Mouse (Mus musculus): ENCODE measurements around the gene Tm6sf2. TPM values are rescaled to one million over a fixed set of nuclear protein-coding genes. Genes with fewer than 3 reads are reported as not detected.

The Tm6sf2 gene
- polyA plus RNA-seq (2012; rRNA removed) = 30.2 and 37.5 TPM in 2 replicates

GRCm38 (mm10) chr8:70072441-70073069 is at the start of gene Tm6sf2:
Gene Tm6sf2 (plus strand): TSS chr8:70072924.
- peak within 1 kb of the TSS; percentile 22; the same call in 1 of the 2 replicates for H3K27ac ChIP-seq (ENCODE audit: insufficient read depth, low read depth, low read length)
- H3K4me3 ChIP-seq (ENCODE audit: insufficient read depth, low read depth, low read length) = peak within 1 kb of the TSS; percentile 37; the same call in 1 of the 2 replicates
- WGBS = 11% methylated on average over 27 of the region's 27 CpGs
- DNase-seq = peak; percentile 78
- no peaks in the 10 kb centered on the region for H3K27me3 ChIP-seq (replicated peaks; ENCODE audit: control insufficient read depth, insufficient read depth, low read length)
- peaks cover 10% of the 10 kb centered on the region; the same call in 1 of the 2 replicates for H3K4me1 ChIP-seq (ENCODE audit: control insufficient read depth, insufficient read depth, low read length)
- H3K36me3 ChIP-seq (ENCODE audit: control insufficient read depth, insufficient read depth, low read length) = no peaks in the 10 kb centered on the region
- TF ChIP-seq CTCF (conservative IDR thresholded peaks at IDR 0.05; ENCODE audit: insufficient read depth, insufficient read length, low read depth, low read length) = 0 out of 2 replicates have a peak, but pooled peaks have one; percentile 3
- TF ChIP-seq POLR2A (IDR thresholded peaks at IDR 0.05; ENCODE audit: low read depth, low read length) = no peak

- Histone ChIP-seq H3K4me3 (ENCODE audit: insufficient read depth, low read depth, low read length) (no peak overlapping the region), H3K4me1 (ENCODE audit: control insufficient read depth, insufficient read depth, low read length) (peaks cover 4% of the 10 kb centered on the region; the same call in 1 of the 2 replicates)
These were observed 49.1 kb upstream of the Tm6sf2 start for GRCm38 (mm10) chr8:70023596-70023995.

GRCm38 (mm10) chr8:70026151-70026550 is 46.6 kb upstream of the Tm6sf2 start:
- no peaks in the 10 kb centered on the region for H3K27me3 ChIP-seq (replicated peaks; ENCODE audit: control insufficient read depth, insufficient read depth, low read length)
- H3K4me1 ChIP-seq (ENCODE audit: control insufficient read depth, insufficient read depth, low read length) = peaks cover 4% of the 10 kb centered on the region; the same call in 1 of the 2 replicates
- TF ChIP-seq POLR2A (IDR thresholded peaks at IDR 0.05; ENCODE audit: low read depth, low read length) (no peak), CTCF (conservative IDR thresholded peaks at IDR 0.05; ENCODE audit: insufficient read depth, insufficient read length, low read depth, low read length) (no peak)
- DNase-seq = peak; percentile 89
- H3K27ac ChIP-seq (ENCODE audit: insufficient read depth, low read depth, low read length) = peak overlapping the region; percentile 36
- WGBS = 62% methylated on average over 2 of the region's 2 CpGs
- H3K36me3 ChIP-seq (ENCODE audit: control insufficient read depth, insufficient read depth, low read length) = no peaks in the 10 kb centered on the region; the same call in 1 of the 2 replicates
- no peak overlapping the region for H3K4me3 ChIP-seq (ENCODE audit: insufficient read depth, low read depth, low read length)

More at GRCm38 (mm10) chr8:70023596-70023995, 49.1 kb upstream of the Tm6sf2 start:
- Histone ChIP-seq H3K27ac (ENCODE audit: insufficient read depth, low read depth, low read length) (no peak overlapping the region), H3K27me3 (replicated peaks; ENCODE audit: control insufficient read depth, insufficient read depth, low read length) (no peaks in the 10 kb centered on the region), H3K36me3 (ENCODE audit: control insufficient read depth, insufficient read depth, low read length) (no peaks in the 10 kb centered on the region; the same call in 1 of the 2 replicates)
- TF ChIP-seq POLR2A (IDR thresholded peaks at IDR 0.05; ENCODE audit: low read depth, low read length) (no peak), CTCF (conservative IDR thresholded peaks at IDR 0.05; ENCODE audit: insufficient read depth, insufficient read length, low read depth, low read length) (no peak)
- no peak for DNase-seq
- 86% methylated on average over 8 of the region's 8 CpGs for WGBS

- 84% methylated on average over 1 of the region's 1 CpGs for WGBS
- no peak for DNase-seq
- Histone ChIP-seq H3K27me3 (replicated peaks; ENCODE audit: control insufficient read depth, insufficient read depth, low read length) (no peaks in the 10 kb centered on the region), H3K4me3 (ENCODE audit: insufficient read depth, low read depth, low read length) (no peak overlapping the region), H3K36me3 (ENCODE audit: control insufficient read depth, insufficient read depth, low read length) (no peaks in the 10 kb centered on the region; the same call in 1 of the 2 replicates), H3K4me1 (ENCODE audit: control insufficient read depth, insufficient read depth, low read length) (peaks cover 4% of the 10 kb centered on the region; the same call in 1 of the 2 replicates), H3K27ac (ENCODE audit: insufficient read depth, low read depth, low read length) (no peak overlapping the region)
- no peak for TF ChIP-seq POLR2A (IDR thresholded peaks at IDR 0.05; ENCODE audit: low read depth, low read length)
- no peak for TF ChIP-seq CTCF (conservative IDR thresholded peaks at IDR 0.05; ENCODE audit: insufficient read depth, insufficient read length, low read depth, low read length)
These were observed 42.5 kb upstream of the Tm6sf2 start for GRCm38 (mm10) chr8:70030255-70030654.

- H3K27me3 ChIP-seq (replicated peaks; ENCODE audit: control insufficient read depth, insufficient read depth, low read length) = no peaks in the 10 kb centered on the region
- no peak for TF ChIP-seq POLR2A (IDR thresholded peaks at IDR 0.05; ENCODE audit: low read depth, low read length)
- WGBS = 85% methylated on average over 1 of the region's 1 CpGs
These were observed 34.7 kb upstream of the Tm6sf2 start for GRCm38 (mm10) chr8:70037994-70038393.

GRCm38 (mm10) chr8:70041885-70042546 is 30.7 kb upstream of the Tm6sf2 start:
- Histone ChIP-seq H3K4me3 (ENCODE audit: insufficient read depth, low read depth, low read length) (peak overlapping the region; percentile 83), H3K27me3 (replicated peaks; ENCODE audit: control insufficient read depth, insufficient read depth, low read length) (no peaks in the 10 kb centered on the region), H3K27ac (ENCODE audit: insufficient read depth, low read depth, low read length) (peak overlapping the region; percentile 58; the same call in 1 of the 2 replicates), H3K36me3 (ENCODE audit: control insufficient read depth, insufficient read depth, low read length) (no peaks in the 10 kb centered on the region), H3K4me1 (ENCODE audit: control insufficient read depth, insufficient read depth, low read length) (peaks cover 24% of the 10 kb centered on the region; the same call in 1 of the 2 replicates)
- TF ChIP-seq POLR2A (IDR thresholded peaks at IDR 0.05; ENCODE audit: low read depth, low read length) (no peak), CTCF (conservative IDR thresholded peaks at IDR 0.05; ENCODE audit: insufficient read depth, insufficient read length, low read depth, low read length) (no peak)
- WGBS = under 1% methylated on average over 47 of the region's 47 CpGs
- peak; percentile 45 for DNase-seq

More at GRCm38 (mm10) chr8:70037994-70038393, 34.7 kb upstream of the Tm6sf2 start:
- peaks cover 15% of the 10 kb centered on the region; the same call in 1 of the 2 replicates for H3K4me1 ChIP-seq (ENCODE audit: control insufficient read depth, insufficient read depth, low read length)
- H3K4me3 ChIP-seq (ENCODE audit: insufficient read depth, low read depth, low read length) = no peak overlapping the region
- no peak for DNase-seq
- H3K27ac ChIP-seq (ENCODE audit: insufficient read depth, low read depth, low read length) = no peak overlapping the region
- no peaks in the 10 kb centered on the region for H3K36me3 ChIP-seq (ENCODE audit: control insufficient read depth, insufficient read depth, low read length)
